Mouse (Mus musculus) cortical plate, adult 2 months (tissue): ENCODE results near the gene Sumf1. TPM values are rescaled to one million over a fixed set of nuclear protein-coding genes. Genes with fewer than 3 reads are reported as not detected.
A peak's percentile ranks its signal among the peaks of the same experiment; 100 is the strongest.

Experiments
- H3K27ac ChIP-seq: fragments of 200-500 bp; 2 replicates; pipeline ENCODE4 v1.5.1; 2012; ENCODE audit warnings: low read length, control low read depth, inconsistent platforms; ENCODE audit not compliant: insufficient read depth
- H3K4me1 ChIP-seq: fragments of 200-500 bp; 2 replicates; pipeline ENCODE4 v1.6.1; 2011; ENCODE audit warnings: low read length; ENCODE audit not compliant: control insufficient read depth, insufficient read depth
- H3K4me3 ChIP-seq: fragments of 200-500 bp; 2 replicates; pipeline ENCODE4 v1.5.1; 2011; ENCODE audit warnings: mild to moderate bottlenecking, low read length, control low read depth; ENCODE audit not compliant: insufficient read depth
- CTCF ChIP-seq: fragments of 200-500 bp; IDR thresholded peaks from 2 replicates; pipeline ENCODE4 v1.5.1; 2011; ENCODE audit warnings: mild to moderate bottlenecking, control low read depth, low read length; ENCODE audit not compliant: insufficient read depth; ENCODE audit errors: extremely low read depth
- POLR2A ChIP-seq: fragments of 200-500 bp; IDR thresholded peaks from 2 replicates; pipeline ENCODE4 v1.6.1; 2011; ENCODE audit warnings: mild to moderate bottlenecking, low read length, control low read depth; ENCODE audit not compliant: insufficient read depth; ENCODE audit errors: extremely low read depth
- polyA plus RNA-seq: library from polyadenylated mRNA; depleted of rRNA; stranded (reverse); fragments of >200 nt; gene quantifications from 2 replicates; pipeline ENCODE4 v1.2.3, GENCODE M21; 2012

Gene Sumf1
- polyA plus RNA-seq, 1 experiment = 17.6 TPM

- H3K27ac ChIP-seq = no peak overlapping the region
- H3K4me1 ChIP-seq = no peaks in the 10 kb centered on the region
- H3K4me3 ChIP-seq = no peak overlapping the region
- TF ChIP-seq CTCF (no peak), POLR2A (no peak)
Measured at GRCm38 (mm10) chr6:108107376-108107775, 78.0 kb downstream of the Sumf1 start.

- TF ChIP-seq POLR2A (no peak), CTCF (no peak)
- no peak overlapping the region for H3K27ac ChIP-seq
- H3K4me1 ChIP-seq = no peaks in the 10 kb centered on the region; the same call in 1 of the 2 replicates
- no peak overlapping the region for H3K4me3 ChIP-seq
Measured at GRCm38 (mm10) chr6:108101936-108102830, 83.2 kb downstream of the Sumf1 start.

- Histone ChIP-seq H3K4me3 (no peak overlapping the region), H3K27ac (no peak overlapping the region), H3K4me1 (no peaks in the 10 kb centered on the region; the same call in 1 of the 2 replicates)
- TF ChIP-seq CTCF (no peak), POLR2A (no peak)
Measured at GRCm38 (mm10) chr6:108098846-108099217, 86.5 kb downstream of the Sumf1 start.

GRCm38 (mm10) chr6:108098171-108098845 is 87.1 kb downstream of the Sumf1 start:
- no peak overlapping the region for H3K27ac ChIP-seq
- no peak overlapping the region for H3K4me3 ChIP-seq
- no peaks in the 10 kb centered on the region; the same call in 1 of the 2 replicates for H3K4me1 ChIP-seq
- peak; percentile 58 for TF ChIP-seq CTCF
- no peak for TF ChIP-seq POLR2A

- no peak for TF ChIP-seq POLR2A
- no peak for TF ChIP-seq CTCF
- Histone ChIP-seq H3K4me3 (no peak overlapping the region), H3K4me1 (no peaks in the 10 kb centered on the region; the same call in none of the 2 replicates), H3K27ac (no peak overlapping the region)
Measured at GRCm38 (mm10) chr6:108095445-108095844, 89.9 kb downstream of the Sumf1 start.

GRCm38 (mm10) chr6:108093449-108093848 is 91.9 kb downstream of the Sumf1 start:
- Histone ChIP-seq H3K27ac (no peak overlapping the region), H3K4me3 (no peak overlapping the region), H3K4me1 (no peaks in the 10 kb centered on the region; the same call in 1 of the 2 replicates)
- TF ChIP-seq POLR2A (no peak), CTCF (no peak)

GRCm38 (mm10) chr6:108092646-108093045 is 92.7 kb downstream of the Sumf1 start:
- TF ChIP-seq POLR2A (no peak), CTCF (no peak)
- Histone ChIP-seq H3K27ac (no peak overlapping the region), H3K4me1 (no peaks in the 10 kb centered on the region; the same call in 1 of the 2 replicates), H3K4me3 (no peak overlapping the region)

- H3K4me1 ChIP-seq = no peaks in the 10 kb centered on the region; the same call in 1 of the 2 replicates
- no peak overlapping the region for H3K27ac ChIP-seq
- no peak overlapping the region for H3K4me3 ChIP-seq
- TF ChIP-seq CTCF = no peak
- no peak for TF ChIP-seq POLR2A
Measured at GRCm38 (mm10) chr6:108091296-108091695, 94.1 kb downstream of the Sumf1 start.

- Histone ChIP-seq H3K4me3 (no peak overlapping the region), H3K27ac (no peak overlapping the region), H3K4me1 (no peaks in the 10 kb centered on the region)
- TF ChIP-seq POLR2A = no peak
- TF ChIP-seq CTCF = no peak
Measured at GRCm38 (mm10) chr6:108075857-108076256, 109.5 kb downstream of the Sumf1 start.
